Mouse (Mus musculus): Measurements from ENCODE around the gene Slamf6. TPM values are rescaled to one million over a fixed set of nuclear protein-coding genes. Genes with fewer than 3 reads are reported as not detected.

Slamf6 gene
- polyA plus RNA-seq, 1 experiment: 0.44 TPM

GRCm38 (mm10) chr1:171992901-171993530 lies 75.7 kb downstream of the Slamf6 start:
- DNase-seq (ENCODE audit: extremely low spot score in 1 of 2, low spot score in 1 of 2): no peak

DNA sequence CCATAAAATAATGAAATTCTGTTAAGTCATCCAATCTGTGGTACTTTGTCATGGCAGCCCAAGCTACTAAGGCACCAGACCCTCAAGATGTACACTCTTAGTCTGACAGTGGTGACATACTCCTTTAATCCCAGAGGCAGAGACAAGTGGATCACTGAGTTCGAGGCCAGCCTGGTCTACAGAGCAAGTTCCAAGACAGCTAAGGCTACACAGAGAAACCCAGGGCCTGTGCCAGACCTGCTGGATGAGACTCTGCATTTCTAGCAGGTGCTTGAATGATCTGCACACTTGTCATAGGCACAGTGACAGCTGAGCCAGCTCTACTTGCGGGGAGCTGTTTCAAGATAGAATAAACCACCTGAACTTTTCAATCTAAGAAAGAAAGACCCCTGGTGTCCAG lies 77.2 kb downstream of the Slamf6 start:
- DNase-seq (ENCODE audit: extremely low spot score in 1 of 2, low spot score in 1 of 2): no peak

GRCm38 (mm10) chr1:171994918-171995715 lies 77.8 kb downstream of the Slamf6 start:
- no peak for DNase-seq (ENCODE audit: extremely low spot score in 1 of 2, low spot score in 1 of 2)

DNA sequence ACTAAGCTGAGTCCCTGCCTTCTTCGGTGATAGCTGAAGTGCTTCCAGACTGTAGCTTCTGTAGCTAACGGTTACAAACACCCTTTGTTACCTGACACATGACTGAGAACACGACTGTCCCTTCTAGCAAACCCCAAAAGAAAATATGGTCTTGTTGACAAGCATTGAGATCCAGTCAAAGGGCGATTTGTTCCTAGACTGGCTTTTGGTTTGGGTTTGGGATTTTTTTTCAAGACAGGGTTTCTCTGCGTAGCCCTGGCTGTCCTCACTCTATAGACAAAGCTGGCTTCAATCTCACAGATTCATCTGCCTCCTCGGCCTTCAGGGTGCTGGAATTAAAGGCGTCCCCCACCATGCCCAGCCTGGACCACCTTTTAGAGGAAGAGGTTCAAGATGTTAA lies 79.4 kb downstream of the Slamf6 start:
- DNase-seq (ENCODE audit: extremely low spot score in 1 of 2, low spot score in 1 of 2): no peak

- no peak for DNase-seq (ENCODE audit: extremely low spot score in 1 of 2, low spot score in 1 of 2)
Measured at GRCm38 (mm10) chr1:171998820-171999597, 81.7 kb downstream of the Slamf6 start.

DNA sequence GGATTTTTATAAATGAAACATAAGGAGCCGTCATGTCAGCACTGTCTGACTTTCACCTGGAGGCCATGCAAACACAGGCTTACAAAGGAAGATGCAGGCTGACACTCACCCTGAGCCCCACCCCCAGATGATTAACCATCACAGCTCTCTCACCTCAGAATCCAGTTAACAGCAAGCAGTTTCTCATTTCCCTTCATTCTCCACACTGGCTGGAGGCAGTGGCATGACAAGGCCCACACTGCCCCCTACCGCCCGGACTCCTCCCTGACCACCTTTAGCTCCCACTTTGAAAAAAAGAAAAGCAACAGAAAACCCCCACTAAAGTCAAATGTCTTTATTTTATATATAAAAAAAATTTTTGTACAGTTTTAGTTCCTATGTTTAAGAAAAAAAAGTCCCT lies 83.3 kb downstream of the Slamf6 start:
- peak in 1 of 2 experiments; percentile 83 for DNase-seq (ENCODE audit: extremely low spot score in 1 of 2, low spot score in 1 of 2)

DNA sequence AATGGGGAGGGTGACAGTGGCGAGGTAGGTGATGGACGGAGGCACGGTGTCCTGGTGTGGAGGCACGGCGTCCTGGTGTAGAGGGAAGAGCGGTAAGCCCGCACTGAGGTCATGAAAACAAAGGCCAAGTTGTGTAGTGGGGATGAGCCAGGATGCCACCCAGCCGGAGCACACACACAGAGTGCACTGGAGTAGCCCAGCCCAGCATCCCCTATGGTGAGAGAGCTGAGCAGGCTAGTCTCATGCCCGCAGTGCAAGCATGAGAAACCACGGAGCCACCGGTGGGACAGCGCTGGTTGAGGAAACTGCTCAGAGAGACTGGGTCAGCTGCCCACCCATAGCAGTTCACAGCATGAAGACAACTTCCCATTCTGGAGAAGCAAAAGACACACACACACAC lies 84.3 kb downstream of the Slamf6 start:
- DNase-seq (ENCODE audit: extremely low spot score in 1 of 2, low spot score in 1 of 2): no peak

Other genes starting within 250 kb of the Slamf6 start
- gene Cd48, start 235.5 kb upstream of the Slamf6 start, polyA plus RNA-seq (2012; rRNA removed): 1.6 and 1.9 TPM in 2 replicates
- 0.19 and 0.22 TPM in 2 replicates for gene Slamf1, start 150.4 kb upstream of the Slamf6 start, polyA plus RNA-seq (2012; rRNA removed)
- gene Cd84, start 77.8 kb upstream of the Slamf6 start, polyA plus RNA-seq (2012; rRNA removed): 1.7 and 3.4 TPM in 2 replicates
- 0.12 and 0.17 TPM in 2 replicates for gene Gm10521, start 21.9 kb upstream of the Slamf6 start, polyA plus RNA-seq (2012; rRNA removed)
- gene Vangl2, start 110.9 kb downstream of the Slamf6 start, polyA plus RNA-seq (2012; rRNA removed): 11.5 and 13.4 TPM in 2 replicates
- gene Nhlh1, start 140.1 kb downstream of the Slamf6 start, polyA plus RNA-seq (2012; rRNA removed): 0.30 and 0.50 TPM in 2 replicates
- 114 and 122 TPM in 2 replicates for gene Copa, start 165.0 kb downstream of the Slamf6 start, polyA plus RNA-seq (2012; rRNA removed)
- gene Ncstn, start 165.3 kb downstream of the Slamf6 start, polyA plus RNA-seq (2012; rRNA removed): 82.6 and 88.1 TPM in 2 replicates
- 81.2 and 84.3 TPM in 2 replicates for gene Pex19, start 209.2 kb downstream of the Slamf6 start, polyA plus RNA-seq (2012; rRNA removed)
- 92.6 and 102 TPM in 2 replicates for gene Dcaf8, start 230.6 kb downstream of the Slamf6 start, polyA plus RNA-seq (2012; rRNA removed)